Mouse (Mus musculus) c-Kit-negative CD71-positive TER-119-positive erythroid progenitor cells, embryonic 14.5 days (primary cell): ENCODE measurements around the gene Rapgef4.

Experiments
- DNase-seq: peaks from one replicate; pipeline ENCODE4 v3.0.0-alpha.2; 2013; ENCODE audit warnings: low read depth, low spot score

Rapgef4 gene

GRCm38 (mm10) chr2:71980771-71981342 lies at the start of gene Rapgef4:
Rapgef4 (plus strand) TSS chr2:71981240.
- no peak for DNase-seq

GRCm38 (mm10) chr2:71934046-71934445 lies 47.0 kb upstream of the Rapgef4 start:
- no peak for DNase-seq

GRCm38 (mm10) chr2:71936711-71937110 lies 44.3 kb upstream of the Rapgef4 start:
- no peak for DNase-seq

GRCm38 (mm10) chr2:71937649-71938308 lies 43.3 kb upstream of the Rapgef4 start:
- DNase-seq, result no peak

GRCm38 (mm10) chr2:71938716-71939393 lies 42.2 kb upstream of the Rapgef4 start:
- no peak for DNase-seq

- DNase-seq, result no peak
These were observed 39.9 kb upstream of the Rapgef4 start for GRCm38 (mm10) chr2:71941005-71941720.

- no peak for DNase-seq
These were observed 39.3 kb upstream of the Rapgef4 start for GRCm38 (mm10) chr2:71941721-71942087.

GRCm38 (mm10) chr2:71951212-71951611 lies 29.8 kb upstream of the Rapgef4 start:
- no peak for DNase-seq

- no peak for DNase-seq
These were observed 25.4 kb upstream of the Rapgef4 start for GRCm38 (mm10) chr2:71955637-71956036.

- no peak for DNase-seq
These were observed 24.6 kb upstream of the Rapgef4 start for GRCm38 (mm10) chr2:71956463-71956862.

GRCm38 (mm10) chr2:71957951-71958350 lies 23.1 kb upstream of the Rapgef4 start:
- DNase-seq, result no peak

GRCm38 (mm10) chr2:71958393-71958792 lies 22.6 kb upstream of the Rapgef4 start:
- DNase-seq, result no peak

- no peak for DNase-seq
These were observed 16.8 kb upstream of the Rapgef4 start for GRCm38 (mm10) chr2:71964216-71964615.

GRCm38 (mm10) chr2:71965476-71965875 lies 15.6 kb upstream of the Rapgef4 start:
- DNase-seq, result peak; percentile 30

- DNase-seq, result no peak
These were observed 14.3 kb upstream of the Rapgef4 start for GRCm38 (mm10) chr2:71966737-71967136.

- no peak for DNase-seq
These were observed 13.2 kb upstream of the Rapgef4 start for GRCm38 (mm10) chr2:71967855-71968254.

- no peak for DNase-seq
These were observed 7.4 kb upstream of the Rapgef4 start for GRCm38 (mm10) chr2:71973646-71974045.

- no peak for DNase-seq
These were observed 6.7 kb upstream of the Rapgef4 start for GRCm38 (mm10) chr2:71974143-71974846.

GRCm38 (mm10) chr2:71979981-71980380 lies 1.1 kb upstream of the Rapgef4 start:
- no peak for DNase-seq

- DNase-seq, result no peak
These were observed 357 bp downstream of the Rapgef4 start for GRCm38 (mm10) chr2:71981343-71981851.

- DNase-seq, result no peak
These were observed 856 bp downstream of the Rapgef4 start for GRCm38 (mm10) chr2:71981896-71982295.
